Mouse (Mus musculus) embryo, embryonic 10 days (tissue): ENCODE data around the gene Ift22.
A peak's percentile ranks its signal among the peaks of the same experiment; 100 is the strongest.
"Not testable (repeated sequence)": the region's sequence is repeated elsewhere in the genome, so short reads cannot be mapped to it uniquely, and the experiment has no call there.

ENCODE experiments used
- DNase-seq: peaks from one replicate; pipeline ENCODE4 v3.0.0-alpha.2; 2015; ENCODE audit warnings: low spot score

Gene Ift22

DNA sequence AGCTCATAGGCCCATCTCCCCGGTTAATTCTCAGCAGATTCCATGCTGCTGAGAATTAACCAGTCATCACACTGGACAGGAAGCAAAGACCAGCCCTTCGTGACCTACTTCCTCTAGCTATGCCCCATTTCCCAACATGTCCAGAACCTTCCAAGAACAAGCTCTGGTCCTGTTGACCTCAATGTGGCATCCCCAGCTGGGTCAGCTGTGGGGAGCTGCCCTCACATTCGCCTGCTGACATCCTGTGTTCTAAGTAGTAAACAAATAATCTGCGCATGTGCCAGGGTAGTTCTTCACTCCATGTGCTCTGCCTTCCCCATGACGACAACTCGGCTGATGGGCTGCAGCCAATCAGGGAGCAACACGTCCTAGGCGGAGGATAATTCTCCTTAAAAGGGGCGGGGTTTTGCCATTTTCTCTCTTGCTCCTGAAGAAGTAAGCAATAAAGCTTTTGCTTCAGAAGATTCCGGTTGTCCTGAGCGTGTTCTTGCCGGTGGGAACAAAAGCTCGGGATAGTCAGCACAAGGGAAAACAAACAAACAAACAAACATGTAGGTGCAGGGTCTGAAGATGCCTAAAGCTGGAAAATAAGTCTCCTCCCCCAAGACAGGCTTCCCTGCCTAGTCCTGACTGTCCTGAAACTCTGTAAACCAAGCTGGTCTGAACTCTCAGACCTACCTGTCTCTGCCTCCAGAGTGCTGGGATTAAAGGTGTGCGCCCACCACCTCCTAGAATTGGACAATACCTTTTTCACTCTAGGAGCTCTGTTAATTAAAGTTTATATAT, 41.8 kb downstream of the Ift22 start:
- not testable (repeated sequence) for DNase-seq

DNA sequence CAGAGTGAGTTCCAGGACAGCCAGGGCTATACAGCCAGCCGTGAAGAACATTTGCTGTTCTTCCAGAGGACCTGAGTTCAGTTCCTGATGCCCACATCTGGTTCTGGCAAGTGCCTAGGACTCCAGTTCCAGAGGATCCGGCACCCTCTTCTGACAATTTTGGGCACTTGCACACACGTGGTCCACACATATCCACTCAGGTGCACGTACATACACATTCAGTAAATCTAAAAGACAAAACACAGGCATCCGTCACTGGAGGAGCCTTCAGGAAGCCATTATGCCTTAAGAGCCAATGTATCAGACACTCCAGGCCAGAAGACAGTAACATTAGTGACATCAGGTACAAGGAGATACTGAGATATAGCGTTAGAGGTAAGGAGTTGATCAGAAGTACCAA, 42.6 kb downstream of the Ift22 start:
- no peak for DNase-seq

DNA sequence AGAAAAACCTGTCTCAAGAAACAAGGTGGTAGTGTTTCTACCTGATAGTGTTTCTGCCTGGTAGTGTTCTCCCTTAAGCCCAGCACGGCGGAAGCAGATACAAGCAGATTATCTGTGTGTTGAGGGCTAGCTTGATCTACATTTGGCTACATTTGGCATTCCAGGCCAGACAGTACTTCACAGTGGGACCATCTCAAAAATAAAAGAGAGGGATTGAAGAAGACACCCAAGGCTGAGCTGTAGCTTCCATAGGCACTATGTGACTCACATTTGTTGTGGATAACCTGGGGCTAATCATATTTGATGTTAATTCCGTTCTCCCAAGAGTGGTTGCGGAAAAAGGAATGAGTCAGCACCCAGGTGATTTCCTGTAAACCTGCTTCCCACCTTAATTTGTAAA, 44.2 kb downstream of the Ift22 start:
- no peak for DNase-seq

DNA sequence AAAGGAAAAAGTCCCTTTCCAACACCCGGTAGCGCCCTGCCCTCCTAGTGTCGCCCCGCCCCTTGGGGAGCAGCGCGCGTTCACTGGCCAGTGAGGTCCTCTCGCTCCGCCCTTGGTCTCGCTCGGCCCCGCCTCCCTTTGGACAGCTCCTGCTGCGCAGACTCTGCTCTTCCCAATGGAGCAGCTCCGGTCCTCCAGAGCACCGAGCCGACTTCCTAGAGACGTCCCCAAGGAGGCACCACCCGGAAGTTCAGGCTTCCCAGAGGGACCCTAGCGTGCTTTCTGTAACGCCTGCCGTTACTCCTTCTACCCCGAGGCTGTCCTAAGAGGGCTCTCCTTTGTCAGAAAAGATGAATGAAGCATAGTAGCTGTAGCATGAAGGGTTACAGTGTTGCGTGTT, 45.1 kb downstream of the Ift22 start, which contains the start of gene Fis1:
TSS of gene Fis1 (plus strand) at position 261 of the 400 bp plus-strand sequence.
- DNase-seq = peak; percentile 100

DNA sequence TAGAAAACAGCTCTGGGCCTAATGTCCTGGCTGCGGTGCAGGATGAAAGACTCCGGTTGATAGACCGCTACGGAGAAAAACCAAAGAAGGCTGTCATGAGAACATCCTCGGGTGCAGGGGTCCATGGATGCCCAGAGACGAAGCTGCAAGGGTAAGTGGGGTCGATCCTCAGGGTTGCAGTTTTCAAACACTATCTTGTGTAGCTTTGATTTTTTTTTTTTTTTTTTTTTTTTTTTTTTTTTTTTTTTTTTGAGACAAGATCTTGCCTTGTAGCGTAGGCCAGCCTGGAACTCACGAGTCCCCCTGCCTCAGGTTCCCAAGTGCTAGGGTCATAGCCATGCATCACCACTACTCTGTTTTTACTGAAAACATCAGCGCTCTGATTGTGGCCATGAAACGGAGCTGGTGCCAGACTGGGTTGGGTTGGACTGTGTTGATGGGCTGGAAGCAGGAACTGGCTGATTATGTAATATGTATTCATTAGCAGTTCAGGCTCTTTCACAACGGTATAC, 45.5 kb downstream of the Ift22 start:
- no peak for DNase-seq

DNA sequence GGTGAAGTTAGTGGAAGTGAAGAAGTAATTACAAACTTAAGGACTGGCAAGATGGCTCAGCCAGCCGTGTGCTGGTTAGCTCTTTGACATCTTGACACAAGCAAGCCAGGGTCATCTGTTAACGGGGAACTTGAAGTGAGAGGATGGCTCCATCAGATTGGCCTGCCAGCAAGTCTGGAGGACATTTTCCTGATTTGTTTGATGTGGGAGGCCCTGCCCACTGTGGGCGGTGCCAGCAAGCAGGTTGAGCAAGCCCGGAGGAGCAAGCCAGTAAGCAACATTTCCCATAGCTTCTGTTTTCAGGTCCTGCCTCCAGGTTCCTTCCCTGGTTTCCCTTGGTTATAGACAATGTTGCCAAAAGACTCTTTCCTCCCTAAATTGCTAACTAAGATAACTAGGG, 47.7 kb downstream of the Ift22 start:
- no peak for DNase-seq

DNA sequence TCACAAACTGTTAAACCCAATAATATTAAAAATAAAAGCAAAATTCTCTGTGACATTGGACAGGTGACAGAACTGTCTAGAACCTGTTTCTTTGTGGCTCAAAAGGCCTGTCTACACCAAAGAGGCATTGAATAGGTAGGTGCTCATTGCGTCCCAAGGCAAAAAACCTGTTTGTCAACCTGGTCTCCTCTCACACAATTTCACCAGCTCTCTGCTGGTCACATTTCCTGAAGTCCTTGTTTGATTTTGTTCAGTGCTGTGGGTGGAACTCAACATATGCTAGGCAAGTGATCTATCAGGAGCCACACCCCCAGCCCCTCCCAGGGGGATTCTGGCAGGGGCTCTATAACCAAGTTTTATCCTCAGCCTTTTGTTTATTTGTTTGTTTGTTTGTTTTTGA, 49.3 kb downstream of the Ift22 start:
- no peak for DNase-seq

DNA sequence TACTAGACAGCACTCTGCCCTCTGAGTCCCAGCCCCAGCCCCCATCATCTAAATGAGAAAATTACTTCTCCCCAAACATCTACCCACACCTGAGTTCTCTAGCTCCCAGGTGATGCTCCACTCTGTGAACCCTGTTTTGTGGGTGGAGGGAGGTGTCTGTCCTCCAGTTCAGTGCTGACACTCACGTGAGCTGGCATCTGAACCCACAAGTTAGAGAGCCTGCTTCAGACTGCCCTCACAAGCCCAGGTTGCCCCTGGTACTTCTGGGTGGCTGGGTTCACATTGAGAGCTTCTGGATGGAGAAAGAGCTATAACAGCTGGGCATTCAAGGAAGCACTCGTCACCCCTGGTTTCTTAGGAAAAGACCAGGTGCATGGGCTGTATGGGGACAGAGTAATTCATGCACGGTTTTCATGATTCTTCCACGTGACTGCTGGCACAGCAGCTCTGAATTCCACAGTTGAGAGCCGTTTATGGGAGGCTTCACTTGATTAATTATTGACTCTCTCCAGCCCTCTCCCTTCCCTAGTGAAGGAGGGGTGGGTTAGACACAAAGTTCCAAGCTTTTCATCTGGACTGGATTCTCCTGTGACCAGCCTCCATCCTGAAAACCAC, 51.1 kb downstream of the Ift22 start:
- DNase-seq = no peak

DNA sequence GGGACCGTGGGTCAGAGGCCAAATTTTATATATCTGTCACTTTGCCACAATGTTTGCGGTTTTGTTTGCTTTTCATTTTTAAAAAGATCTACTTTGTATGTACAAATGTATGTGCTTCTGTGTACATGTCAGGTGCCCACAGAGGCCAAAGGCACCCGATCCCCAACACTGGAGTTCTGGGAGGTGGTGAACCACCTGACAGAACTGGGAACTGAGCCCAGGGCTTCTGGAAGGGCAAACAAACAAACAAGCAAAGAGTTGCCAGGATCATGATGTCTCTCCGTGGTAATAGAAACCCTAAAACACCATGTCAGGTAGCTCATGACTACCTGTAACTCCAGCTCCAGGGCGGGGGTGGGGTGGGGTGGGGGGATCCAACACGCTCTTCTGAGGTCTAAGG, 52.1 kb downstream of the Ift22 start:
- no peak for DNase-seq

DNA sequence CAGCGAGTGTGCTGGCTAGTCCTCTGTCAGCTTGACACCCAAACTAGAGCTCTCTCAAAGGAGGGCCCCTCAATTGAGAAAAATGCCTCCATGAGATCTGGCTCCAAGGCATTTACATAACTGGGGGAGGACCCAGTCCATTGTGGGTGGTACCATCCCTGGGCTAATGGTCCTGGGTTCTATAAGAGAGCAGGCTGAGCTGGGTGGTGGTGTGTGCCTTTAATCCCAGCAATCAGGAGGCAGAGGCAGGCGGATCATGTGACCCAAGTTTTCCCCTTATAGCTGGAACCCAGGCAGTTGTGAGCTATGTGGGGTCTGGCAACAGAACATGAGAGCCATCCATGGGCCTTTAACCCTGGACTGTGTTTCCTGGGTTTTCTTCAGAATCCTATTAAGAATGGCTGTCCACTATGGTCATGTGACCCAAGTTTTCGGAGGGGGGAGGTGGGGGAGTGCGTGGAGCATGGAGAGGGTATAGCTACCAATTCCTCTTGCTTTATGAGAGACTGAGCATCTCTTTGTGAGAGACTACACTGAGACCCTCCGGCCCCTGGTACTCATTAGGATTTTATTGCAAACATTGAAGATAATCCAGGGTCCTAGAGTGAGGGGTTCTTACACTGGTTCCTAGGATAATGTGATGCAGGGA, 53.5 kb downstream of the Ift22 start:
- no peak for DNase-seq

DNA sequence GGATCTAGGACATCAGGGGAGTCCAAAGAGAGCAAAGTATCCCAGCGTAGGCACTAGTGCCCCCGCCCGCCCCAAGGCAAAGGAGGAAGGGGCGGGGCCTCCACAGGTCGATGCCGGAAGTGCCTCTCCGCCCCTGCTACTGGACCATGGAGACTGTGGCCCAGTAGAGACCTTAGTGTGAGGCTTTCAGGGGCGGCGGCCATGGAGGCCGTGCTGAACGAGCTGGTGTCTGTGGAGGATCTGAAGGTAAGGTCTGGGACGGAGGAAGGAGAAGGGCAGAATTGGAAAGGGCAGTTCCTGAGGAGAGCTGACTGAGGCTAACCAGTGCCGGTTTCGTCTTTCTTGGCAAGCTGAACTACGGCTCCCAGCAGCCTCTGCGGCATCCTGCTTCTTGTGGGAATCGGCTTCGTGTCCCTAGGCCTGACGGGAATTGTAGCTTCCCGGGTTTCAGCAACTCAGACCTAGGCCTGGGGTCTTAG, 54.1 kb downstream of the Ift22 start:
- peak; percentile 96 for DNase-seq

DNA sequence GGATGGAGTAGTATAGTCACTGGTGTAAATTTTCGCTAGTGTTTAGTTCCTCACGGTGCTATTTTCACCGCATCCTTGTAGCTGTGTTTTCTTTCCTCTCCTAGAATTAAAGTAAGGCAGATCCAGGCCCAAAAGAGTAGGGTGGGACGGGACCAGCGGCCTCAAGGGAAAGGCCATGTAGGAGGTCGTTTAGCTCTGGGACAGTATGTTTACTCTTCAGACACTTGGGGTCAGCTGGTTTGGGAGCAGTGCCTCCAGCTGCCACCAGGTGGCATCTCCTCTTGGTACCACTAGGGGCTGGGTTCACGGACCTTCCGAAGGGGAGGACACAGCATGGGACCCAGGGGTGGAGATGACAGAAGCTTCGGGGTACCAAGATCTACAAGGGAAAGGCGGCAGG, 54.6 kb downstream of the Ift22 start:
- DNase-seq = peak; percentile 91

DNA sequence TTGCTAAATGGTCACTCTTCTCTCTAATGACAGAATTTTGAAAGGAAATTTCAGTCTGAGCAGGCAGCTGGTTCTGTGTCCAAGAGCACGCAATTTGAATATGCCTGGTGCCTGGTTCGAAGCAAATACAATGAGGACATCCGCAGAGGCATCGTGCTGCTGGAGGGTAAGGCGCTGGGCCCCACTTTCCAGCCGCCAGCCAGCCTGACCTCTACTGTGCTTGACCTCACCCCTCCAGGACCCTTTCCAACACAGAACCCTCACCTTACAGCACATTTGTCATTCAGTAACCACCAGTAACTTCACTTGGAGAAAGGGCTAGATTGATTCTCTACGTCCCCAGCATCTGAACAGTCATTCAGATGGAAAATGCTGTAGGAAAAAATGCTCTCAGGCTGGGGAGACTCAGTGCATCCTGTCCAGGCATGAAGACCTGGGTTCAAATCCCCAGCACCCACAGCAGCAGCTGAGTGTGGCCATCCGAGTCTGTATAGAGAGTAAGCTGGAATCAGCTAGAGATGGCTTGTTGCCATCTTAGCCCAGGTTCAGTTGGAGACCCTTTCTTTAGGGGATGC, 55.1 kb downstream of the Ift22 start:
- no peak for DNase-seq
